Mouse (Mus musculus) left cerebral cortex, adult 8-10 months (tissue): ENCODE measurements at regions not wholly inside any gene's neighbourhood (a gene's known extent, or its start where the extent isn't known, plus 50 kb on each side); places are given as distances from the start of the nearest gene placed in this dataset.
"Not testable (repeated sequence)": the region's sequence is repeated elsewhere in the genome, so short reads cannot be mapped to it uniquely, and the experiment has no call there.

Source experiments
- DNase-seq, 2 experiments: peaks; one replicate each; pipeline ENCODE4 v3.0.0; 2022; ENCODE audit warnings: low spot score in 2 of 2

GRCm38 (mm10) chr13:7967886-7968285 lies 234.8 kb upstream of the Adarb2 start:
- DNase-seq = no peak

- DNase-seq = peak in 1 of 2 experiments; percentile 51
Measured at GRCm38 (mm10) chr13:7994198-7994597, 208.5 kb upstream of the Adarb2 start.

GRCm38 (mm10) chr13:8030096-8030495 lies 172.6 kb upstream of the Adarb2 start:
- DNase-seq = not testable (repeated sequence)

- no peak for DNase-seq
Measured at GRCm38 (mm10) chr13:8050930-8051495, 151.7 kb upstream of the Adarb2 start.

GRCm38 (mm10) chr13:8056122-8056818 lies 146.4 kb upstream of the Adarb2 start:
- peak; percentile 4 to 8 for DNase-seq

GRCm38 (mm10) chr13:8087154-8087553 lies 115.5 kb upstream of the Adarb2 start:
- DNase-seq = no peak

- no peak for DNase-seq
Measured at GRCm38 (mm10) chr13:8089519-8089918, 113.1 kb upstream of the Adarb2 start.

GRCm38 (mm10) chr13:8108701-8109100 lies 94.0 kb upstream of the Adarb2 start:
- no peak for DNase-seq

GRCm38 (mm10) chr13:8112953-8113352 lies 89.7 kb upstream of the Adarb2 start:
- DNase-seq = no peak

GRCm38 (mm10) chr13:8119013-8119412 lies 83.7 kb upstream of the Adarb2 start:
- DNase-seq = no peak

GRCm38 (mm10) chr13:8119986-8120385 lies 82.7 kb upstream of the Adarb2 start:
- DNase-seq = no peak

- DNase-seq = no peak
Measured at GRCm38 (mm10) chr13:8134764-8135163, 67.9 kb upstream of the Adarb2 start.

GRCm38 (mm10) chr13:8139396-8139795 lies 63.3 kb upstream of the Adarb2 start:
- no peak for DNase-seq

GRCm38 (mm10) chr13:8152168-8152567 lies 50.5 kb upstream of the Adarb2 start:
- no peak for DNase-seq
